Mouse (Mus musculus) spleen, adult 10 weeks (tissue): ENCODE data around the gene Neurog2. TPM values are rescaled to one million over a fixed set of nuclear protein-coding genes. Genes with fewer than 3 reads are reported as not detected.

Source experiments
- polyA plus RNA-seq: library from polyadenylated mRNA; stranded (reverse); fragments of 350-450 nt; fragmentation: Illumina TruSeq; extraction: RNeasy Lipid Tissue Mini Kit (QIAGEN cat#74804); gene quantifications from one replicate; pipeline ENCODE4 v1.2.3, GENCODE M21; 2015; ENCODE audit warnings: low replicate concordance; ENCODE audit not compliant: insufficient read depth

Neurog2 gene
- not detected for polyA plus RNA-seq

GRCm38 (mm10) chr3:127633080-127634032 is at the start of gene Neurog2:
Gene Neurog2 (plus strand): TSS chr3:127633135.

Other genes starting within 250 kb of the Neurog2 start
- gene Ank2, start 133.8 kb upstream of the Neurog2 start, polyA plus RNA-seq = 5.8 TPM
- gene Larp7, start 79.8 kb upstream of the Neurog2 start, polyA plus RNA-seq = 59.5 TPM
- 5.8 TPM for gene Zgrf1, start 79.6 kb upstream of the Neurog2 start, polyA plus RNA-seq
- gene Alpk1, start 147.4 kb downstream of the Neurog2 start, polyA plus RNA-seq = 11.0 TPM
- 55.8 TPM for gene Tifa, start 156.7 kb downstream of the Neurog2 start, polyA plus RNA-seq
- gene Ap1ar, start 204.4 kb downstream of the Neurog2 start, polyA plus RNA-seq = 52.4 TPM